Mouse (Mus musculus) testis, postnatal 14 days (tissue): ENCODE measurements around the gene Slc10a3.
"Not testable (repeated sequence)": the region's sequence is repeated elsewhere in the genome, so short reads cannot be mapped to it uniquely, and the experiment has no call there.

Experiments used
- DNase-seq: peaks from one replicate; pipeline ENCODE4 v3.0.0; 2021; ENCODE audit warnings: low spot score

Slc10a3 gene

GRCm38 (mm10) chrX:74372888-74373549, at the start of gene Slc10a3, which contains the start of gene Ubl4a:
TSS of gene Slc10a3 (minus strand) at chrX:74373349.
TSS of gene Ubl4a (minus strand) at chrX:74373218.
- DNase-seq, result peak; percentile 86

GRCm38 (mm10) chrX:74413377-74413776, 40.2 kb upstream of the Slc10a3 start:
- peak; percentile 15 for DNase-seq

GRCm38 (mm10) chrX:74408340-74408739, 35.2 kb upstream of the Slc10a3 start:
- DNase-seq, result no peak

- DNase-seq, result no peak
Observed at GRCm38 (mm10) chrX:74400136-74400535, 27.0 kb upstream of the Slc10a3 start.

GRCm38 (mm10) chrX:74392535-74393443, 19.6 kb upstream of the Slc10a3 start, which contains the start of the genes Fam3a and Ikbkg:
TSS of gene Fam3a (minus strand) at chrX:74393272.
TSS of gene Ikbkg (plus strand) at chrX:74393290.
- peak; percentile 80 for DNase-seq

GRCm38 (mm10) chrX:74388153-74388552, 15.0 kb upstream of the Slc10a3 start:
- DNase-seq, result no peak

GRCm38 (mm10) chrX:74384451-74384850, 11.3 kb upstream of the Slc10a3 start:
- DNase-seq, result no peak

- peak; percentile 73 for DNase-seq
Observed at GRCm38 (mm10) chrX:74368209-74368909, 4.8 kb downstream of the Slc10a3 start.

- DNase-seq, result no peak
Observed at GRCm38 (mm10) chrX:74367512-74367911, 5.6 kb downstream of the Slc10a3 start.

- DNase-seq, result no peak
Observed at GRCm38 (mm10) chrX:74359171-74359570, 14.0 kb downstream of the Slc10a3 start.

GRCm38 (mm10) chrX:74357069-74357468, 16.1 kb downstream of the Slc10a3 start:
- DNase-seq, result not testable (repeated sequence)

GRCm38 (mm10) chrX:74353467-74353770, 19.7 kb downstream of the Slc10a3 start, which contains the start of gene Lage3:
TSS of gene Lage3 (minus strand) at chrX:74353618.
- DNase-seq, result peak; percentile 79

GRCm38 (mm10) chrX:74352645-74353466, 20.3 kb downstream of the Slc10a3 start:
- no peak for DNase-seq

- DNase-seq, result no peak
Observed at GRCm38 (mm10) chrX:74330166-74330930, 42.8 kb downstream of the Slc10a3 start.

GRCm38 (mm10) chrX:74329215-74329671, 43.9 kb downstream of the Slc10a3 start:
- DNase-seq, result no peak

- peak; percentile 64 for DNase-seq
Observed at GRCm38 (mm10) chrX:74328725-74329161, 44.4 kb downstream of the Slc10a3 start, which contains the start of gene Plxna3. TSS of gene Plxna3 (plus strand) at chrX:74329066.
